Mouse (Mus musculus): ENCODE measurements at regions not wholly inside any gene's neighbourhood (a gene's known extent, or its start where the extent isn't known, plus 50 kb on each side); places are given as distances from the start of the nearest gene placed in this dataset.

DNA sequence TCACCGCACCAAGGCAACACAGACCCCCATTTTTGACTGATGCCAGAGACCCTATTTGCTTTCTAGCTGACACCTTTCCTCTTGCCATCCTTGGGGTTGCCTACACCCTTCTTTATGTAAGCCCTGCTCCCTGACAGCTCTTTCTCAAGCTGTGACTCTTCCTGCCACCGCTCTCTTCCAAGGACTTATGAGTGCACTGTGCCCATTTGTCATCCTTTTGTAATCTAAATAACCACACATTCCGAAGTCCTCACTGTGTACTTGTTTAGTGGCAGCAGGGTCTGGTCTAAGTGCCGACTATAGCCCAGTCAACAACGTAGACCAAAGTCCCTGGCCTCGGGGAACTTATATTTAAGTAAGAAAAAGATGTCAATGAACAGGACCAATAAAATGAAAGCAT, 167.4 kb downstream of the Cbln1 start:
- no peak overlapping the region for H3K9ac ChIP-seq (ENCODE audit: control insufficient read depth, low read depth, low read length, poor library complexity, severe bottlenecking)
- no peak overlapping the region for H3K4me3 ChIP-seq (ENCODE audit: control insufficient read depth in 1 of 2, insufficient read depth in 1 of 2, low read depth in 2 of 2, low read length in 2 of 2)
- no peaks in the 10 kb centered on the region for H3K27me3 ChIP-seq (ENCODE audit: control insufficient read depth in 1 of 2, insufficient read depth in 2 of 2, low read length in 2 of 2)
- TF ChIP-seq RCOR1 (IDR thresholded peaks at IDR 0.05; ENCODE audit: low read depth, low read length) = no peak
- TF ChIP-seq E2F4 (IDR thresholded peaks at IDR 0.05; ENCODE audit: borderline replicate concordance, low read depth, low read length) = no peak
- no peak for TF ChIP-seq CHD1 (IDR thresholded peaks at IDR 0.05; ENCODE audit: low read depth, low read length)
- TF ChIP-seq GATA1 (IDR thresholded peaks at IDR 0.05; ENCODE audit: low read depth, low read length) = no peak
- TF ChIP-seq MYC (IDR thresholded peaks at IDR 0.05; ENCODE audit: low read depth, low read length) = no peak
- no peak for TF ChIP-seq MAZ (IDR thresholded peaks at IDR 0.05; ENCODE audit: low read depth, low read length)
- TF ChIP-seq KAT2A (conservative IDR thresholded peaks at IDR 0.05; ENCODE audit: low read depth, low read length) = no peak
- TF ChIP-seq POLR2AphosphoS2 (IDR thresholded peaks at IDR 0.05; ENCODE audit: low read length) = no peak
- no peak for TF ChIP-seq ZMIZ1 (IDR thresholded peaks at IDR 0.05; ENCODE audit: low read depth, low read length)
- no peak for TF ChIP-seq MEF2A (IDR thresholded peaks at IDR 0.05; ENCODE audit: extremely low read depth, insufficient replicate concordance, low read depth, low read length, poor library complexity, severe bottlenecking)
- no peak for TF ChIP-seq BHLHE40 (IDR thresholded peaks at IDR 0.05; ENCODE audit: borderline replicate concordance, low read depth, low read length)
- no peak for TF ChIP-seq TCF12 (IDR thresholded peaks at IDR 0.05; ENCODE audit: low read depth, low read length)
- TF ChIP-seq SMC3 (IDR thresholded peaks at IDR 0.05; ENCODE audit: low read depth, low read length) = no peak
- TF ChIP-seq MAX (IDR thresholded peaks at IDR 0.05; ENCODE audit: low read length) = no peak
- TF ChIP-seq ZKSCAN1 (IDR thresholded peaks at IDR 0.05; ENCODE audit: low read depth, low read length) = no peak
- DNase-seq (ENCODE audit: low read depth, low spot score) = no peak
- H3K27ac ChIP-seq (ENCODE audit: control insufficient read depth, low read depth, low read length) = no peak overlapping the region
- H3K79me2 ChIP-seq (ENCODE audit: control insufficient read depth, insufficient read depth, low read length, poor library complexity) = no peaks in the 10 kb centered on the region
- H3K9me3 ChIP-seq (replicated peaks; ENCODE audit: insufficient read depth, low read length) = no peaks in the 10 kb centered on the region
- H3K36me3 ChIP-seq (ENCODE audit: control insufficient read depth in 1 of 2, insufficient read depth in 2 of 2, low read length in 2 of 2) = no peaks in the 10 kb centered on the region
- no peaks in the 10 kb centered on the region for H3K4me1 ChIP-seq (ENCODE audit: control insufficient read depth in 1 of 2, insufficient read depth in 2 of 2, low read length in 2 of 2)

DNA sequence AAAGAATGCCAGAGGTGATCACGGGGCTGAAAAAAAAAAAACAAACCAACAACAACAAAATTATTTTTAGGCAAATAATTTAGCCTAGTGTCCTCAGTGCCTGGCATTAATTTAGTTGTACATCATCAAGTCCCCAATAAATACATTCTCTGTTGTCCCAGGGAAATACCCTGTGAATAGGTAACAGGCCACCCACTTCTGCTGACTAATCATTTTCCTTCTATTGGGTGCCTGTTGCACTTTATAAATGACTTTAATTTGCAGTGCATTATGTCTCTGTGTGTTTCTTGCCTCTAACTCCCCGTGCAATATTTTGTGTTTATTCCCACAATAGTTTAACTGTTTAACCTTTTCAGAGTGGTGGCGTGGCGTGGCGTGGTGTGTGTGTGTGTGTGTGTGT, 168.9 kb downstream of the Cbln1 start:
- H3K27ac ChIP-seq (ENCODE audit: control insufficient read depth, low read depth, low read length) = no peak overlapping the region
- DNase-seq (ENCODE audit: low read depth, low spot score) = no peak
- no peaks in the 10 kb centered on the region for H3K9me3 ChIP-seq (replicated peaks; ENCODE audit: insufficient read depth, low read length)
- H3K4me3 ChIP-seq (ENCODE audit: control insufficient read depth in 1 of 2, insufficient read depth in 1 of 2, low read depth in 2 of 2, low read length in 2 of 2) = no peak overlapping the region
- TF ChIP-seq MAFK (IDR thresholded peaks at IDR 0.05; ENCODE audit: borderline replicate concordance, low read depth, low read length) (0 out of 2 replicates have a peak, but pooled peaks have one; percentile 19), MYC (IDR thresholded peaks at IDR 0.05; ENCODE audit: low read depth, low read length) (no peak)
- no peaks in the 10 kb centered on the region for H3K4me1 ChIP-seq (ENCODE audit: control insufficient read depth in 1 of 2, insufficient read depth in 2 of 2, low read length in 2 of 2)
- no peaks in the 10 kb centered on the region for H3K79me2 ChIP-seq (ENCODE audit: control insufficient read depth, insufficient read depth, low read length, poor library complexity)
- H3K36me3 ChIP-seq (ENCODE audit: control insufficient read depth in 1 of 2, insufficient read depth in 2 of 2, low read length in 2 of 2) = no peaks in the 10 kb centered on the region
- no peaks in the 10 kb centered on the region for H3K27me3 ChIP-seq (ENCODE audit: control insufficient read depth in 1 of 2, insufficient read depth in 2 of 2, low read length in 2 of 2)
- no peak overlapping the region for H3K9ac ChIP-seq (ENCODE audit: control insufficient read depth, low read depth, low read length, poor library complexity, severe bottlenecking)

DNA sequence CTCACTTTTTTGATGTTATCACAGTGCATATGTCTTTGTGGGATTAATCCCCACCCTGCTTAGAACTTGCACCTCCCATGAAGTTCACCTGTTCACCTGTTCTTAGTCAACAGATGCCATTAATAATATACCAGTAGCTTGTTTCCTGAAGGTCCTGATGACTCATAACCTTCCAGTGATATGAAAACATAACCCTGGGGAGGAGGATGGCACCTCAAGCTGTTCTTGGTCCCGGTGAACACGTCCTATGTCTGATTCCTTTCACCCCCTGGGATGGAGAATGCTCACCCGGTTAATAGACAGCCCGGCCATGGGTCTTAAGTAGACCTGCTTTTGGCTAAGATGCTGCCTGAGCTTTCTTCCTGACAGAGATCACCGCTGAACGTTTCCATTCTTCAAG, 174.6 kb downstream of the Cbln1 start:
- no peak for DNase-seq (ENCODE audit: low read depth, low spot score)

More for the DNA sequence above, 174.6 kb downstream of the Cbln1 start:
- Histone ChIP-seq H3K27ac (ENCODE audit: control insufficient read depth, low read depth, low read length) (no peak overlapping the region), H3K9me3 (replicated peaks; ENCODE audit: insufficient read depth, low read length) (no peaks in the 10 kb centered on the region), H3K79me2 (ENCODE audit: control insufficient read depth, insufficient read depth, low read length, poor library complexity) (no peaks in the 10 kb centered on the region), H3K36me3 (ENCODE audit: control insufficient read depth in 1 of 2, insufficient read depth in 2 of 2, low read length in 2 of 2) (no peaks in the 10 kb centered on the region), H3K27me3 (ENCODE audit: control insufficient read depth in 1 of 2, insufficient read depth in 2 of 2, low read length in 2 of 2) (no peaks in the 10 kb centered on the region), H3K4me3 (ENCODE audit: control insufficient read depth in 1 of 2, insufficient read depth in 1 of 2, low read depth in 2 of 2, low read length in 2 of 2) (no peak overlapping the region), H3K4me1 (ENCODE audit: control insufficient read depth in 1 of 2, insufficient read depth in 2 of 2, low read length in 2 of 2) (no peaks in the 10 kb centered on the region), H3K9ac (ENCODE audit: control insufficient read depth, low read depth, low read length, poor library complexity, severe bottlenecking) (no peak overlapping the region)
- no peak for TF ChIP-seq USF2 (IDR thresholded peaks at IDR 0.05; ENCODE audit: borderline replicate concordance in 1 of 2, insufficient read depth in 1 of 2, low read depth in 1 of 2, low read length in 2 of 2)
- TF ChIP-seq CHD1 (IDR thresholded peaks at IDR 0.05; ENCODE audit: low read depth, low read length) = no peak
- no peak for TF ChIP-seq ZMIZ1 (IDR thresholded peaks at IDR 0.05; ENCODE audit: low read depth, low read length)
- no peak for TF ChIP-seq MYB (IDR thresholded peaks at IDR 0.05; ENCODE audit: low read depth, low read length)
- TF ChIP-seq BHLHE40 (IDR thresholded peaks at IDR 0.05; ENCODE audit: borderline replicate concordance, low read depth, low read length) = no peak
- no peak for TF ChIP-seq GATA1 (IDR thresholded peaks at IDR 0.05; ENCODE audit: low read depth, low read length)
- TF ChIP-seq NELFE (IDR thresholded peaks at IDR 0.05; ENCODE audit: low read depth, low read length) = no peak
- no peak for TF ChIP-seq KAT2A (conservative IDR thresholded peaks at IDR 0.05; ENCODE audit: low read depth, low read length)
- no peak for TF ChIP-seq NRF1 (IDR thresholded peaks at IDR 0.05; ENCODE audit: insufficient read depth, low read depth, low read length, poor library complexity, severe bottlenecking)
- no peak for TF ChIP-seq UBTF (IDR thresholded peaks at IDR 0.05; ENCODE audit: borderline replicate concordance, insufficient read depth, low read depth, low read length)
- no peak for TF ChIP-seq MAX (IDR thresholded peaks at IDR 0.05; ENCODE audit: low read length)
- no peak for TF ChIP-seq POLR2A (IDR thresholded peaks at IDR 0.05; ENCODE audit: control insufficient read depth in 1 of 2, insufficient read depth in 1 of 2, low read depth in 1 of 2, low read length in 2 of 2, poor library complexity in 1 of 2)
- TF ChIP-seq POLR2AphosphoS5 (IDR thresholded peaks at IDR 0.05; ENCODE audit: borderline replicate concordance, low read depth, low read length) = no peak
- TF ChIP-seq MAZ (IDR thresholded peaks at IDR 0.05; ENCODE audit: low read depth, low read length) = no peak
